Mouse (Mus musculus): Measurements from ENCODE around the gene Gm28038.

DNA sequence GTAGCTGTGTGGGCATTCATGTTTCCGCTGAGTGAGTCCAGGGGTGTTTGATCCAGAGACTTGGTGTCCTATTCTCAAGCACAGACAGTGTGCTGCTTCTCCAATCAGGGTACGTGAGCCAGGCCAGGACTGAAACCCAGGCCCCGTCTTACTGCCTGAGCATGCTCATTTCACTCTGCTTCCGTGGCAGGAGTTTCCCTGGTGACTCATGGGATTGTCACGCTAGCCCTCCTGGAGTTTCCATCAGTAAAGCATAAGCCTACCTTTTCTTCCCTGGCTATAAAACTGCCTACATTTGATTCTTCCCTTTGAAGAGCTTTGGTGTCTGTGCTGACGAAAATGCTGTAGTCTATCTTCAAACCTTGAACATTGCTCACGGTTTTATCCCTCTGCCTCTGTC lies 42.3 kb downstream of the Gm28038 start:
- TF ChIP-seq POLR2A (IDR thresholded peaks at IDR 0.05; ENCODE audit: insufficient read depth, low read length) (no peak), CTCF (IDR thresholded peaks at IDR 0.05; ENCODE audit: low read depth, low read length) (no peak), EP300 (IDR thresholded peaks at IDR 0.05; ENCODE audit: insufficient read depth, low read depth, low read length) (no peak)

Measured in ES-Bruce4 (cell line).